Mouse (Mus musculus) ovary, postnatal 36 days (tissue): Measurements from ENCODE around the gene Olfr328.
"Not testable (repeated sequence)": the region's sequence is repeated elsewhere in the genome, so short reads cannot be mapped to it uniquely, and the experiment has no call there.

Source experiments
- DNase-seq: peaks from one replicate; pipeline ENCODE4 v3.0.0; 2022; ENCODE audit warnings: low spot score, mixed read lengths

The Olfr328 gene

GRCm38 (mm10) chr11:58555536-58555935 is at the start of gene Olfr328:
TSS of gene Olfr328 (minus strand) at chr11:58555636.
- DNase-seq, result no peak

GRCm38 (mm10) chr11:58605228-58605627 is 49.8 kb upstream of the Olfr328 start:
- no peak for DNase-seq

- DNase-seq, result no peak
These were observed 49.3 kb upstream of the Olfr328 start for GRCm38 (mm10) chr11:58604688-58605087.

GRCm38 (mm10) chr11:58602800-58603560 is 47.5 kb upstream of the Olfr328 start:
- DNase-seq, result no peak

DNA sequence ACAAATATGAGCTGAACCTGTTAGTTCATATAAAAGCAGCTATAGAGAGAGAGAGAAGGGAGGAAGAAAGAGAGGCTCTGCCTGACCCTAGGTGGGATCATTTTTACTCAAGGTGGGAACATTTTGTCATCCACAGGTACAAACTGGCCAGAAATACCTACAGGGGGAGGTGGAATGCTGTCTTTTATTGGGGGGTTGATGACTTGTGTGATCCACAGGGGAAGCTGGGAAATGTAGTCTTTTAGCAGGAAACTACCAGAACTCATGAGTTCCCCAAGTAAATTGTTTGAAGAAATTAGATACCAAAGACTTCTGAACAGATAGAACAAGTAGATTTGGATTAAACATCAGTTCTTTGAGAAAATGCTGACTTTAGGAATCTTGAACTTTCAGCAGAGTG is 46.6 kb upstream of the Olfr328 start:
- no peak for DNase-seq

- no peak for DNase-seq
These were observed 42.4 kb upstream of the Olfr328 start for GRCm38 (mm10) chr11:58597837-58598236.

- no peak for DNase-seq
These were observed 39.4 kb upstream of the Olfr328 start, which contains the start of gene Olfr324 for GRCm38 (mm10) chr11:58594814-58595213. TSS of gene Olfr324 (plus strand) at chr11:58595114.

DNA sequence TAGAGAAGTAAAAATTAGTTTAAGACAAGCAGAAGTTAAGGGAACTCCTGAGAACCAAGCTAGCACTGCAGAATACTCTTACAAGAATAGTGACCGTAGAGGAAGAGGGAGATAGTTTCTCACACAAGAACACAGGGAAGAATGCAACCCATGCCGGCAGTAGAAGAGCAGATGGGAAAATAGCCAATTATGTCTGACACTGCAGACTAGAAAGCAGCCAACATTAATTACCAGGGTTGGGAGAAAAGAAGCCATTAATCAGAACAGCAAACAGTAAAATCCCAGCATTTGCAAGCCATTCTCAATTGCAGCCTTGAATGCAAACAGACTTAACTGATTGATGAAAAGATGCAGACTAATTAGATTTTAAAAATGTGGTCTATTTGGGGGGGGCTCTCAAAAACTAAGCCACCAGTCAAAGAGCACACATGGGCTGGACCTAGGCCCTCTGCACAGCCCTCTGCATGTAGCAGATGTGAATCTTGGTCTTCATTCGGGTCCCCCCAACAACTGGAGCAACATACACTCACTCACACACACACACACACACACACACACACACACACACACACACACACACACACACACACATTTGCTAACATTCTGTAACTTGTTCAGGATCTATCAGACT is 33.3 kb upstream of the Olfr328 start:
- DNase-seq, result no peak

DNA sequence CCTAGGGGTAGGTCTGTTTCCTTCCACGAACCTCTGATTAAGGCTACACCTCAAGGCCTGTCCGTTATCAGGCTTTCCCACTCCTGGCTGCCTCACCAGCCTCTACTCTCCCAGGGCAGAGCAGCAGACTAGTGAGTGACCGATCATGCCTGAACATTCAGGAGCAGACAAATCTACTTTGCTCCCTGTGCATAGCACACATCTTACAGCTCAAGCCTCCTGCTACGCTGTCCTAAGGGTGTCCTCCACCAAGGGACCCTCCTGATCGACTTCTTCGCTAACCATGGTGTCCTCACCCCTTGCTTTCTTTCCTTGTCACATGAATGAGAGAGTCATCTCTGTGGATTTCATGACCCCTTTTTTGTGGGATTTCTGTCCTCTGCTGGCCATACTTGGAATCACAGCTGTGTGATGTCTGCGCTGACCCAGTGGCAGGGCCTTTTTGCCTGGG is 32.5 kb upstream of the Olfr328 start:
- DNase-seq, result peak; percentile 47

DNA sequence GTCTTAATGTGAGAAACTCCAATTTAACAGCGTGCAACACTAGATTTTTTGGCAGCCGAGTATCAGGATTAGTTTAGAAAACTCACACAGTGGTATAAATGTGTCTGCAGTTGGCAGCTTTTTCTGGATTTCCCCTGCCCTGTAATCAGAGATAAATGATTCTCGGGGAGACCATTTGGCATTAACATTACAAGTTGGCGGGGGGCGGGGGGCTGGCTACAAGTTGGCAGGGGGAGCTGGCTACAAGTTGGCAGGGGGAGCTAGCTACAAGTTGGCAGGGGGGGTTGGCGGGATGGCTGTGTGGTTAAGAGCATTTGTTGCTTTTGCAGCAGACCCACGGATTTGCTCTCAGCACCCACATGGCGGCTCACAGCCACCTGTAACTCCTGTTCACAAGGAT is 23.2 kb upstream of the Olfr328 start:
- DNase-seq, result no peak

- no peak for DNase-seq
These were observed 22.0 kb upstream of the Olfr328 start, which contains the start of gene Olfr325 for GRCm38 (mm10) chr11:58577430-58577829. TSS of gene Olfr325 (plus strand) at chr11:58577730.

GRCm38 (mm10) chr11:58570405-58570804 is 15.0 kb upstream of the Olfr328 start, which contains the start of gene Olfr224:
TSS of gene Olfr224 (minus strand) at chr11:58570553.
- no peak for DNase-seq

- DNase-seq, result no peak
These were observed 9.1 kb downstream of the Olfr328 start, which contains the start of gene Olfr329-ps for GRCm38 (mm10) chr11:58546322-58546721. TSS of gene Olfr329-ps (minus strand) at chr11:58546422.

DNA sequence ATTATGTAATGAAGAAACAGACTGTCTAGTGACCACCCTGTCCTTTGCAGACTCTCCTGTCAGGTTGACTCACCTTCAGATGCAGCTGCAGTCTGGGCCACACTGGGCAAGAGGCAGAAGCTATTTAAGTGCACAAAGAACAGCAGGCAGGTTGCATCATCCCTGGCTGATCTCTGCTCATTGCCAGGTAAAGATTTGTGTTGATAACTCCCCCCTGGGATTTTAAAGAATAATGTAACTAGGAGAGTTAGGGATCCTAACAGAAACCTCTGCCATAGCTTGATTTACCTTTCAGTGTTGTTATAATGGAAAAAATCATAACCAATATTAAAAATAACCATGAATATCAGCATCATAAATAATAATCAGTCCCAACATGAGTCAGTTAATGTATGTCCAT is 20.7 kb downstream of the Olfr328 start, which contains the start of gene Olfr330:
TSS of gene Olfr330 (minus strand) at position 101 of the 400 bp plus-strand sequence.
- DNase-seq, result not testable (repeated sequence)

GRCm38 (mm10) chr11:58519756-58520155 is 35.7 kb downstream of the Olfr328 start:
- DNase-seq, result peak; percentile 15

DNA sequence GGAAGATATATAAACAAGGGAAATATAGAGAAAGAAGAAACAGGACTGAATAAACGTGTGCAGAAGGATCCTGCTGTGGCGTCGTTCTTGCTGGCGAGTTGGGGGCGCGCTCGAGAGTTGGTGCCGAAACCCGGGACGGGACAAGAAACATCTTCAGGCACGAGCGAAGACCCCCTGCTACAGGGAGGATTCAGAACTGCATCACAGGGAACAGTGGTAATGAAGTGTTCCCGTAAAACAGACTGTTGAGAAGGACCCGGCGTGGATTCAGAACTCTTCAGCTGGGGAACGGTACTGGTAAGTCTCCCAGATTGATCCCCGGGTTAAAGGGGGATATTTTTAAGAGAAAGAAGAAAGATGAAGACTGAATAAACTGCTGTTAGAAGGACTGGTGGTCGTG is 36.5 kb downstream of the Olfr328 start:
- peak; percentile 68 for DNase-seq

DNA sequence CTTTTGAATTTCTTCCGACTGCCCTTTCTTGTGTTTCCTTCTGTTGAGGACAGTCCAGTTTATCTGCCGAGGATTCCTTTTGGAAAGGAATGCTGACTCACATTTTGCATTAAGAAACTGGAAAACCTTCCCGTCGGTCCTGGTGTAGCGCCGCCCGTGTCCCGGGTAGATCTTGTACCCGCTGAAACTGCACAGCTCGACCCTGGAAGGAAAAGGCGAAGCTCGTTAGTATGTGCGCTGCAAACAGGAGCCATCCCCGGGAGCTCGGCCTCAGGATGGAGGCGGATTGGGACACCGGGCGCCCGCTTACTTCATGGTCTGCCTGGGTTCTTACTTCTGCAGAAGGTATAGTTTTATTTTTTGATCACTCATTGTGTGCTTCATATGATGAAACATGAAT is 46.4 kb downstream of the Olfr328 start:
- DNase-seq, result not testable (repeated sequence)

GRCm38 (mm10) chr11:58502472-58502871 is 53.0 kb downstream of the Olfr328 start, which contains the start of gene Olfr331:
TSS of gene Olfr331 (minus strand) at chr11:58502572.
- not testable (repeated sequence) for DNase-seq
